17 mouse cellular contexts compared by ENCODE assay signal in the genomic region with DNA sequence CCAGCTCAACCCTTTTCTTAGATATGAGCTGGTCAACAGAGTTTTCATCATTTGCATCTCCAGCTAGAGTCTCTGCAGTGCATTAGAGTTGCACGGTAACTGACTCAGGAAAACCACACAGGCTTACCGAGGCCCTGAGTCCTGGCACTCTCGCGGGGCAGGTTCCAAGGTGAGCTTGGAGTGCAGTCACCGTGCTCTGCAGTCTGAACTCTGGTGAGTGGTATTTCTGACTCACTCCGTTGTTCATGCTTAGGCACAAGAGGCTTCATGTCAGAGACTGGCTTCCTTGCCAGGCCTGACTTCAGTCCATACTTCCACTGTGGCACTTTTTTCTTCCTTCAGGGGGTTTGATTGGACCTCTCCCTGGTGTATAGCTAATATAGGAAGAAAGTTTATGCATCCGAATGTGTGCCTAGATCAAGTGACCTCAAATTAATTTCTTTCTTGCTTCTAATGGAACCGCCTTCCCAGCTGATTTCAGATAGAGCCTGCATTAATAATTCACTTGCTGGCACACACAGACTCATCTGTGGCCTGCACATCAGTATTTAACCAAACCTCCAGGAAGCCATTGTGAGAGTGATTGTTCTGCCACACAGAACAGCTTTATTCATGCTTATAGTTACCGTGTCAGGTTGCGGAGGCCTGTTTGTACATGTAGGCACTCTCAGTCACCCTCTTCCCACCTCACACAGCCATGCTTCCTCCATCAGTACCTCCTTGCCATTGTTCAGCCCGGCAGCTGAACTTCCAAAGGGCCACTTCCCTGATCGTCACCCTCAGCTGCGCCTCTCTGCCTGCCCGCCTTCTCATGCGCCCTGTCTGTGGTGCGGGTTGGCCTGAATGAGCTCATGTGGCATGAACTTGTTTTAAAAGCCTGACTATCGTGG. TPM values are rescaled to one million over a fixed set of nuclear protein-coding genes. Genes with fewer than 3 reads are reported as not detected.
DNase-seq lines count a peak whose midpoint lies in the region; ATAC-seq and TF ChIP-seq lines count a peak whose summit lies in the region.
"Had no signal": no experiment of that assay in that cellular context is flagged by ENCODE, and none has a peak within 500 bp of the region (broad histone marks: within the 10 kb centered on the region; RNA-seq: fewer than 3 reads in every experiment).

No protein-coding gene starts in this region.

- peak overlapping the region; percentile 17; the same call in 1 of the 2 replicates for H3K27ac ChIP-seq in heart, embryonic 15.5 days
- H3K27ac ChIP-seq in heart, embryonic 10.5 days, result no peak overlapping the region
- no peak overlapping the region for H3K27ac ChIP-seq in midbrain, embryonic 11.5 days (ENCODE audit: low read depth, low read length)
- H3K27ac ChIP-seq in midbrain, postnatal 0 days (ENCODE audit: low read depth, low read length), result no peak overlapping the region
- H3K27ac ChIP-seq in stomach, embryonic 14.5 days (ENCODE audit: low read length), result peak overlapping the region; percentile 41
- H3K27ac ChIP-seq: layer of hippocampus, adult 2 months; liver, embryonic 14.5 days; midbrain, embryonic 15.5 days had no signal

- H3K36me3 ChIP-seq in heart, embryonic 15.5 days, result no peaks in the 10 kb centered on the region
- H3K36me3 ChIP-seq in heart, embryonic 10.5 days, result peaks cover 9% of the 10 kb centered on the region; the same call in 1 of the 2 replicates
- H3K36me3 ChIP-seq in midbrain, embryonic 11.5 days (ENCODE audit: control insufficient read depth, insufficient read depth, low read length), result no peaks in the 10 kb centered on the region
- H3K36me3 ChIP-seq in midbrain, postnatal 0 days (ENCODE audit: insufficient read depth, low read length), result no peaks in the 10 kb centered on the region
- H3K36me3 ChIP-seq in stomach, embryonic 14.5 days (ENCODE audit: control insufficient read depth, insufficient read depth, low read length), result no peaks in the 10 kb centered on the region
- H3K36me3 ChIP-seq: midbrain, embryonic 15.5 days had no signal

- no peak overlapping the region for H3K9ac ChIP-seq in heart, embryonic 15.5 days
- no peak overlapping the region for H3K9ac ChIP-seq in midbrain, embryonic 11.5 days (ENCODE audit: low read length)
- H3K9ac ChIP-seq in midbrain, postnatal 0 days (replicated peaks; ENCODE audit: low read length, poor library complexity, severe bottlenecking), result no peak overlapping the region
- no peak overlapping the region for H3K9ac ChIP-seq in stomach, embryonic 14.5 days (replicated peaks; ENCODE audit: low read depth, low read length)
- H3K9ac ChIP-seq: forebrain, postnatal 0 days; heart, embryonic 12.5 days; liver, embryonic 14.5 days; midbrain, embryonic 15.5 days had no signal

- H3K4me2 ChIP-seq in heart, embryonic 15.5 days, result no peak overlapping the region
- H3K4me2 ChIP-seq in midbrain, embryonic 11.5 days, result no peak overlapping the region
- H3K4me2 ChIP-seq in midbrain, postnatal 0 days (ENCODE audit: low read depth, low read length, poor library complexity, severe bottlenecking), result no peak overlapping the region
- no peak overlapping the region for H3K4me2 ChIP-seq in stomach, embryonic 14.5 days (replicated peaks; ENCODE audit: low read depth, low read length)
- H3K4me2 ChIP-seq: heart, embryonic 12.5 days; midbrain, embryonic 15.5 days had no signal

- no peak for DNase-seq in heart, embryonic 10.5 days (ENCODE audit: low spot score)
- peak; percentile 73 for DNase-seq in midbrain, embryonic 11.5 days (ENCODE audit: low spot score, missing footprints)
- DNase-seq in midbrain, postnatal 0 days (ENCODE audit: low spot score), result no peak
- DNase-seq in ZHBTc4 (ENCODE audit: low read depth, low spot score), result peak; percentile 16
- DNase-seq in natural killer cell, adult 2 months (ENCODE audit: low spot score in 2 of 2), result no peak
- no peak for DNase-seq in cerebellum, postnatal 4 days (ENCODE audit: low spot score in 2 of 2)
- DNase-seq: cerebellum, postnatal 36 days; forebrain, postnatal 0 days; gastrocnemius, postnatal 25 days; lung, postnatal 36 days; spleen, adult 18-20 months had no signal

- H3K4me1 ChIP-seq in heart, embryonic 15.5 days (replicated peaks), result peaks cover 17% of the 10 kb centered on the region
- H3K4me1 ChIP-seq in heart, embryonic 10.5 days, result peaks cover 18% of the 10 kb centered on the region; the same call in 1 of the 2 replicates
- no peaks in the 10 kb centered on the region for H3K4me1 ChIP-seq in midbrain, embryonic 11.5 days (ENCODE audit: control insufficient read depth, insufficient read depth, low read length)
- no peaks in the 10 kb centered on the region for H3K4me1 ChIP-seq in midbrain, postnatal 0 days (ENCODE audit: insufficient read depth, low read length)
- H3K4me1 ChIP-seq in stomach, embryonic 14.5 days (ENCODE audit: control insufficient read depth, insufficient read depth, low read length), result peaks cover 8% of the 10 kb centered on the region; the same call in 1 of the 2 replicates
- H3K4me1 ChIP-seq: midbrain, embryonic 15.5 days had no signal

- no peak for ATAC-seq in heart, embryonic 15.5 days (replicated peaks; ENCODE audit: insufficient number of reproducible peaks, insufficient read depth, low FRiP score, low read depth)
- ATAC-seq in midbrain, embryonic 11.5 days (ENCODE audit: low FRiP score), result no peak
- ATAC-seq in midbrain, postnatal 0 days (ENCODE audit: low FRiP score), result no peak
- no peak for ATAC-seq in stomach, embryonic 14.5 days (ENCODE audit: insufficient number of reproducible peaks, insufficient read depth, low FRiP score, low read depth)
- ATAC-seq: forebrain, postnatal 0 days; midbrain, embryonic 15.5 days had no signal

- no peaks in the 10 kb centered on the region for H3K9me3 ChIP-seq in heart, embryonic 15.5 days (replicated peaks)
- no peaks in the 10 kb centered on the region for H3K9me3 ChIP-seq in heart, embryonic 10.5 days
- no peaks in the 10 kb centered on the region for H3K9me3 ChIP-seq in midbrain, embryonic 11.5 days (ENCODE audit: control insufficient read depth, low read length)
- H3K9me3 ChIP-seq in midbrain, postnatal 0 days (ENCODE audit: low read length), result no peaks in the 10 kb centered on the region
- no peaks in the 10 kb centered on the region for H3K9me3 ChIP-seq in stomach, embryonic 14.5 days (ENCODE audit: control insufficient read depth, low read depth, low read length)
- H3K9me3 ChIP-seq: heart, embryonic 12.5 days; midbrain, embryonic 15.5 days had no signal

- TF ChIP-seq CTCF in midbrain, postnatal 0 days (IDR thresholded peaks at IDR 0.05), result no peak

- WGBS in heart, embryonic 15.5 days, result 85% methylated on average over 17 of the region's 17 CpGs
- whole genome bisulfite sequencing in heart, embryonic 10.5 days, result 88% methylated on average over 17 of the region's 17 CpGs
- 90% methylated on average over 17 of the region's 17 CpGs for WGBS in midbrain, embryonic 11.5 days
- 80% methylated on average over 17 of the region's 17 CpGs for WGBS in midbrain, postnatal 0 days
- 77% methylated on average over 17 of the region's 17 CpGs for WGBS in stomach, embryonic 14.5 days

- H3K27me3 ChIP-seq in heart, embryonic 15.5 days, result no peaks in the 10 kb centered on the region
- no peaks in the 10 kb centered on the region for H3K27me3 ChIP-seq in heart, embryonic 10.5 days (ENCODE audit: insufficient read depth, poor library complexity, severe bottlenecking)
- H3K27me3 ChIP-seq in midbrain, embryonic 11.5 days (ENCODE audit: control insufficient read depth, insufficient read depth, low read length), result no peaks in the 10 kb centered on the region
- H3K27me3 ChIP-seq in midbrain, postnatal 0 days (ENCODE audit: insufficient read depth, low read length), result no peaks in the 10 kb centered on the region
- no peaks in the 10 kb centered on the region for H3K27me3 ChIP-seq in stomach, embryonic 14.5 days (ENCODE audit: control insufficient read depth, insufficient read depth, low read length)
- H3K27me3 ChIP-seq: heart, embryonic 12.5 days; midbrain, embryonic 15.5 days had no signal

- H3K4me3 ChIP-seq in heart, embryonic 15.5 days, result no peak overlapping the region
- H3K4me3 ChIP-seq in heart, embryonic 10.5 days, result no peak overlapping the region
- H3K4me3 ChIP-seq in midbrain, embryonic 11.5 days (ENCODE audit: low read depth, low read length), result no peak overlapping the region
- no peak overlapping the region for H3K4me3 ChIP-seq in midbrain, postnatal 0 days (ENCODE audit: low read depth, low read length)
- no peak overlapping the region for H3K4me3 ChIP-seq in stomach, embryonic 14.5 days (ENCODE audit: low read depth, low read length)
- H3K4me3 ChIP-seq: heart, embryonic 12.5 days; layer of hippocampus, adult 2 months; midbrain, embryonic 15.5 days had no signal

RNA-seq across cellular contexts. Expression of a gene that starts 51.2 kb away (rescaled TPM):
- polyA plus RNA-seq in heart, embryonic 15.5 days (2015; fragmentation: Nextera tagmentation; extraction: Ambion mirVana), result 0.14 and 0.27 TPM in 2 replicates
- 0.25 TPM in 1 of 2 replicates, not detected in the other for polyA plus RNA-seq in heart, embryonic 10.5 days (2016; fragmentation: Nextera tagmentation; extraction: Ambion mirVana)
- polyA plus RNA-seq in midbrain, embryonic 11.5 days (2014; fragmentation: Nextera tagmentation; extraction: Ambion mirVana), result 0.10 and 0.14 TPM in 2 replicates
- total RNA-seq in midbrain, postnatal 0 days (2014; rRNA removed), result 16.6 and 20.2 TPM in 2 replicates
- 0.42 and 0.89 TPM in 2 replicates for polyA plus RNA-seq in midbrain, postnatal 0 days (2015; fragmentation: Nextera tagmentation; extraction: Ambion mirVana)
- polyA plus RNA-seq in stomach, embryonic 14.5 days (2014; fragmentation: Nextera tagmentation; extraction: Ambion mirVana), result 0.48 and 0.54 TPM in 2 replicates

Comparison
In these comparisons a context has a peak if more than half of its experiments do, and no peak if none do; other contexts are left out.
1. H3K27ac ChIP-seq: peak in heart, embryonic 15.5 days (single experiment) and stomach, embryonic 14.5 days (single experiment); none in heart, embryonic 10.5 days (single experiment), midbrain, embryonic 11.5 days (single experiment) and midbrain, postnatal 0 days (single experiment).
2. DNase-seq: peak in midbrain, embryonic 11.5 days (single experiment) and ZHBTc4 (single experiment); none in heart, embryonic 10.5 days (single experiment), midbrain, postnatal 0 days (single experiment), natural killer cell, adult 2 months (0 of 2) and cerebellum, postnatal 4 days (0 of 2).